Mouse (Mus musculus) E14TG2a.4 (cell line): ENCODE results near the gene Dbnl.
A peak's percentile ranks its signal among the peaks of the same experiment; 100 is the strongest.

ENCODE experiments used
- H3K27me3 ChIP-seq: 2 replicates; pipeline ENCODE4 v1.6.1; 2014; ENCODE audit warnings: low read length, control low read depth; ENCODE audit not compliant: insufficient read depth
- H3K36me3 ChIP-seq: 2 replicates; pipeline ENCODE4 v1.6.1; 2014; ENCODE audit warnings: low read length, control low read depth; ENCODE audit not compliant: insufficient read depth
- H3K4me1 ChIP-seq: replicated peaks from 2 replicates; pipeline ENCODE4 v1.6.1; 2014; ENCODE audit warnings: low read depth, low read length, control low read depth
- H3K4me3 ChIP-seq: replicated peaks from 2 replicates; pipeline ENCODE4 v1.5.1; 2014; ENCODE audit warnings: mild to moderate bottlenecking, low read length
- H3K9me3 ChIP-seq: 2 replicates; pipeline ENCODE4 v1.6.1; 2014; ENCODE audit warnings: low read length, control low read depth
- CTCF ChIP-seq: conservative IDR thresholded peaks from 2 replicates; pipeline ENCODE4 v1.5.1; 2014; ENCODE audit warnings: low read length
- NANOG ChIP-seq: IDR thresholded peaks from 2 replicates; pipeline ENCODE4 v1.6.1; 2014; ENCODE audit warnings: borderline replicate concordance, low read length, mixed read lengths
- POU5F1 ChIP-seq: IDR thresholded peaks from 2 replicates; pipeline ENCODE4 v1.6.1; 2014; ENCODE audit warnings: low read length, borderline replicate concordance

The Dbnl gene

DNA sequence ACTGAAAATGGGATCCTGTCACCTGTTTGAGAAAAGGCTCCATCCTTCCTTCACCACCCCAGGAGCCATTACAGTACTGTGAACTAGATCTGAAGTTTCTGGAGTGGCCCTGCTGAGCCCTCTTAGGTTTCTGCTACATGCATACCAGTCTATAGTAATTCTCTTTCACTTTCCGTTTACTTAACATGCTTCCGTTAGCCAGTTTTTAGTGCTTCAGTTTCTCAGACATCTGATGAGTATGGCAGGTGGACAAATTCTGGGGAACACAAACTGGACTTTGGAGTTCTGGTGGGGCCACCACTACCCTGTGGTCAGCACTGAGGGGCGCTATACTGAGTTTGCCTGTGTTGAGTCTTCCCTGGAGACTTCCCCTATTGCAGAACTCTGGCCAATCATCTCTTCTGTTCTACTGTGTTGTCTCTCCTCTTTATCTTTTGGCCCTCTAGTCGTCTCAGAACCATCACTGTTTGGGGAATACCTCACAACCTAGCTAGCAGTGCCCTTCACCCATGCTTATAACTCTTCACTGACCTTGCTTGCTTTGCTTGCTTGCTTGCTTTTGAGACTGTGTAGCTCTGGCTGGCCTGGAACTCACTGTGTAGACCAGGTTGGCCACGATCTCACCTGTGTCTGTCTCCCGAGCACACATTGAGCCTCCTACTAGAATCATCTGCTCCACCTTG is 924 bp downstream of the Dbnl start:
- Histone ChIP-seq H3K36me3 (peaks cover 49% of the 10 kb centered on the region), H3K27me3 (no peaks in the 10 kb centered on the region), H3K9me3 (no peaks in the 10 kb centered on the region), H3K4me3 (peak overlapping the region; percentile 94), H3K4me1 (peaks cover 56% of the 10 kb centered on the region)
- TF ChIP-seq POU5F1 (no peak), CTCF (peak; percentile 17; the same call in 1 of the 2 replicates)

DNA sequence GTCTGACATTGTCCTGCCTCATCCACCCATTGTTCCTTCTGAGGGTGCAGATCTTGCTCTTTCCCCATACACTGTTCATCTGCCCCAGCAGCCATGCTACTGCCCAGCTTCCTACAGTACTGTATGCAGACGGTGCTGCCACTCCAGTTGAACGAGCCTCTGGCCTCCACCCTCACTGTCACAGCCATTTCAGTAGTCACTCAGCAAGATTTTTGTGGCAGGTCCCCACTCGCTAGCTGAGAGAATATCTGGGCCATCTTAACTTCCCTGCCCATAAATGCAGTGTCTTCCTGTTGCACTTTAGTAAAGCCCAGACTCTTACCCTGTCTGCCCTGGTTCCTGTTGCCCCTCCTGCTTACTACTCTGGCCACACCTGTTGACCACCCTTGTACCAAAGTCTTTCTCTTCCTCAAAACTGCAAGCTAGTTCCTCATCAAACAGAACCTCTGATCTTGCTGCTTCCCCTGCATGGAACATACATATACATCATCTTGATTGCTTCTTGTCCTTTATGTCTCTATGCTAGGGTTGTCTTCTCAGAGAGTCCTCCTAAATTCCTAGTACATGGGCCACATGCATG is 1.6 kb downstream of the Dbnl start:
- Histone ChIP-seq H3K4me3 (peak overlapping the region; percentile 94), H3K27me3 (no peaks in the 10 kb centered on the region), H3K36me3 (peaks cover 55% of the 10 kb centered on the region), H3K4me1 (peaks cover 58% of the 10 kb centered on the region), H3K9me3 (no peaks in the 10 kb centered on the region)
- no peak for TF ChIP-seq CTCF
- TF ChIP-seq POU5F1: no peak
- no peak for TF ChIP-seq NANOG

DNA sequence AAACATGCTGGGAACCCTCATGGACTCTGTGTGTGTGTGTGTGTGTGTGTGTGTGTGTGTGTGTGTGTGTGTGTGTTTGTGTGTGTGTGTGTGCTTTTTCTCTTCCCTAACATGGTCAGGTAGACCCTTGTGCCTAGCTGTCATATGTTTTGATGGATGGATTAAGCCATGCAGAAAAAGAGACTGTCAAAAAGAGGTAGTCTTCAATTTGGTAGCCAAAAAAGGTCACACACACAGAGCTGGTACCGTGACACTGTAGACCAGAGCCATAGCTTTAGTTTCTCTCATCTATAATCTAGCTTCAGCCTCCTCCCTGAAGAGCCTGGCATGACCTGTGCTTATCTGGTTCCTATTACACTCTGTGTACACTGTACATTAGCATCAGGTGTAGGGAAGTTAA is 2.1 kb downstream of the Dbnl start:
- TF ChIP-seq CTCF (no peak), NANOG (no peak), POU5F1 (no peak)
- Histone ChIP-seq H3K27me3 (no peaks in the 10 kb centered on the region), H3K36me3 (peaks cover 61% of the 10 kb centered on the region), H3K4me1 (peaks cover 63% of the 10 kb centered on the region), H3K9me3 (no peaks in the 10 kb centered on the region), H3K4me3 (no peak overlapping the region)

DNA sequence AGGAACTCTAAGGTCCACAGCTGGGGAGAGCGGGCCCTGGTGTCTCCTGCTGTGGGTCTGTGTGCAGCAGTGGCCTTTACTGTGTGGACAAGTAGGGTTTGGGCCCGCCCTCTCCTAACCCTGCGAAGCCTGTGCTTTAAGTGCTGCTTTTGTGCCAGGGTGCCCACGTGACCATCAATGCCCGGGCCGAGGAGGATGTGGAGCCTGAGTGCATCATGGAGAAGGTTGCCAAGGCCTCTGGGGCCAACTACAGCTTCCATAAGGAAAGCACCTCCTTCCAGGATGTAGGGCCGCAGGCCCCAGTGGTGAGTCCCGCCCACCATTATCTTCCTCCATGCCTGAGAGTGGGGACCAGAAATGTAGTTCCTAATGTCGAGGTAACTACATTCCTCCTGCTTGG is 7.0 kb downstream of the Dbnl start:
- TF ChIP-seq CTCF: no peak
- TF ChIP-seq POU5F1: no peak
- TF ChIP-seq NANOG: no peak
- H3K36me3 ChIP-seq: peaks cover 100% of the 10 kb centered on the region
- no peaks in the 10 kb centered on the region for H3K27me3 ChIP-seq
- no peaks in the 10 kb centered on the region for H3K9me3 ChIP-seq
- H3K4me1 ChIP-seq: peaks cover 79% of the 10 kb centered on the region
- no peak overlapping the region for H3K4me3 ChIP-seq

DNA sequence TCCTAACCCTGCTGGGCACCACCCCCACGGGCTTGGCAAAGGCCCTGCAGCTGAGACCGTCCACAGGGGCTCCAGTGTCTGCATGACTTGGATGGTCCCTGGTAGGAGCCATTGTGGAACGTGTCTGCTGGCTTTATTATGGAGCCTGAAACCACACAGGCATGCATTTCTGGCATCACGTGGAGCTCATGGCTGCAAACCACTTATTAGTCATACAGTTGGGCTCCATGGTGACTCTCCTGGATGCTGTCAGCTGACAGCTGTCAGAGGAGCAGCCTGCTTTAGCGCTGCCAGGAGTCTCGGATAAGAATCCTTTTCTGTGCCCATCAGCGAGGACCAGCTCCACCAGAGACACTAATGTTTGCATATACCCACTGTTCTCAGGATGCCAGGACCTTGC is 7.4 kb downstream of the Dbnl start:
- peaks cover 78% of the 10 kb centered on the region for H3K4me1 ChIP-seq
- TF ChIP-seq POU5F1 (no peak), NANOG (no peak), CTCF (no peak)
- peaks cover 100% of the 10 kb centered on the region for H3K36me3 ChIP-seq

DNA sequence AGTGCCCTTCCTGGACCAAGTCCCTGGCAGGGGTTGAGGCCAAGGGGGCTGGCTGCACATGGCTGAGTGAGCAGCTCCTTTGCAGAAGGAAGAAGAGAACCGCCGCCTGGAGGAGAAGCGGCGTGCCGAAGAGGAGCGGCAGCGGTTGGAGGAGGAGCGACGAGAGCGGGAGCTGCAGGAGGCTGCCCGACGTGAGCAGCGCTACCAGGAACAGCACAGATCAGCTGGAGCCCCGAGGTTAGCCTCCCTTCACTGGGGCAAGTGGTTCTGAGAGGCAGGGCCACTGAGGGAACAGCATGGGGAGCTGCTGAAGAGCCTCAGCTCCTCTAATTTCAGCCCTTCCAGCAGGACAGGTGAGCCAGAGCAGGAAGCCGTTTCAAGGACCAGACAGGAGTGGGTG is 8.7 kb downstream of the Dbnl start:
- peaks cover 99% of the 10 kb centered on the region for H3K36me3 ChIP-seq
- H3K9me3 ChIP-seq: no peaks in the 10 kb centered on the region
- H3K4me1 ChIP-seq: peaks cover 86% of the 10 kb centered on the region
- TF ChIP-seq CTCF (no peak), NANOG (no peak), POU5F1 (no peak)
- H3K4me3 ChIP-seq: peak overlapping the region; percentile 58
- no peaks in the 10 kb centered on the region for H3K27me3 ChIP-seq

More for the DNA sequence above, 7.4 kb downstream of the Dbnl start:
- Histone ChIP-seq H3K9me3 (no peaks in the 10 kb centered on the region), H3K27me3 (no peaks in the 10 kb centered on the region), H3K4me3 (no peak overlapping the region; the same call in 1 of the 2 replicates)

DNA sequence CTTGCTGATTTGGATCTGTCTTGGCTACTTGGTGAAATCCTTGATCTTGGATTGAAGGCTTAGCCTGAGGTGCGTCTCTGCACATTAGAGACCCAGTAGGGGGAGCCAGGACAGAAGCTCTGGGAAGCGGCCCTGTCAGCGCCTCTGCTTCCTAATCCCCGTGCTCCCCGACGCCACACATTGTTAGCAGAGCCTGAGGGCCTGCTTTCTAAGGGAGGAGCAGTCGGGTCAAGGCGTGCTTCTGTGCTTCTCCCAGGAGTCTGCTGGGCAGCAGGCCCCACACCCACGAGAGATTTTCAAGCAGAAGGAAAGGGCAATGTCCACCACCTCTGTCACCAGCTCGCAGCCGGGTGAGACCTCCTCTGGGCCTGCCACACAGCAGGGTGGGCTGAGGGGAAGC is 9.1 kb downstream of the Dbnl start:
- Histone ChIP-seq H3K27me3 (no peaks in the 10 kb centered on the region), H3K4me3 (peak overlapping the region; percentile 58), H3K9me3 (no peaks in the 10 kb centered on the region), H3K36me3 (peaks cover 95% of the 10 kb centered on the region), H3K4me1 (peaks cover 87% of the 10 kb centered on the region)
- TF ChIP-seq POU5F1 (no peak), NANOG (no peak), CTCF (no peak)

DNA sequence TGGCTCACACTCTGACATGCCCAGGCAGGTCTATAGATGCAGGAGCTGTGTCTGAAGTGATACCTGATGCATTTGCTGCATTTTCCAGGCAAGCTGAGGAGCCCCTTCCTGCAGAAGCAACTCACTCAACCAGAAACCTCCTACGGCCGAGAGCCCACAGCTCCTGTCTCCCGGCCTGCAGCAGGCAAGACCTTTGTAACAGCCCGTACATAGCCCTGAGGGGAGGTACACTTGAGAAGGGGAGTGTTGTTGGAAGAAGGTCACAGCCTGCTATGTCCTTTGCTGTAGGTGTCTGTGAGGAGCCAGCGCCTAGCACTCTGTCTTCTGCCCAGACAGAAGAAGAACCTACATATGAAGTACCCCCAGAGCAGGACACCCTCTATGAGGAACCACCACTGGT is 9.6 kb downstream of the Dbnl start:
- no peaks in the 10 kb centered on the region for H3K27me3 ChIP-seq
- no peaks in the 10 kb centered on the region for H3K9me3 ChIP-seq
- H3K4me1 ChIP-seq: peaks cover 88% of the 10 kb centered on the region
- peaks cover 90% of the 10 kb centered on the region for H3K36me3 ChIP-seq
- TF ChIP-seq NANOG (no peak), CTCF (no peak), POU5F1 (no peak)
- H3K4me3 ChIP-seq: peak overlapping the region; percentile 58

DNA sequence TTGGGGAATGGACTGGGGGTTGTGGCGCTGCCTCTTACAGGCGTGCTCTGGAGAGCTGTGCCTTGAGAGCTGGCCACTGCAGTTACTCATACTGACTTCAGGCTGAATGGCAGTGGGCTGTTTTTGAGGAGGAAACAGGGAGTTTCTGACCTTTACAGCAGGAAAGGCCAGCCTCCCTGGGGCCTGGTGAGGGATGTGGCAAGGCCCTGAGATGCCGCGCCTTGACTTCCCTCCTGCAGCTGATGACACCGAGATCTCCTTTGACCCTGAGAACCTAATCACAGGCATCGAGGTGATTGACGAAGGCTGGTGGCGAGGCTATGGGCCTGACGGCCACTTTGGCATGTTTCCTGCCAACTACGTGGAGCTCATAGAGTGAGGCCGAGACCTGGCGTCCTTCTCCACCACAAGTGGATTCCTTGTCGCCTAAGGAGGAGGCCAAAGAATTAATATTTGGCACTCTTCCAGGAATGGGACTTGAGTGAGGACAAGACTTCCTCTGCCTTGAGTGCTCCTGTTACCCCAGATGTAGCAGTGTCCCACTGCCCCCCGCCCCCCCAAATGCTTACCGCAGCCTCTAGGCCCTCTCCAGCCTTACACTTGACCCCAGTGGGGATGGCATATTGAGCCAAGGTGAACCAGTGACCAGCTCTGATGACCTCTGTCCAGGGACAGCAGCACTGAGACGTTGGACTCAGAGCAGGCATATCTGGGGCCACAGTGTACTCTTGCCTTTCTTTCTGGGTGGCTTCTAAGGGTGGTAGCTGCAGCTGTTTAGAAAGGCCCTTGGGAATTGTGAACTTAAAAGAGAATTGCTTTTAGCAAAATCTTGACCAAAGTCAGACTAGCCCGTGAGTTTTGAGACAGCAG is 11.6 kb downstream of the Dbnl start:
- Histone ChIP-seq H3K27me3 (no peaks in the 10 kb centered on the region), H3K9me3 (no peaks in the 10 kb centered on the region), H3K4me3 (no peak overlapping the region), H3K4me1 (peaks cover 92% of the 10 kb centered on the region), H3K36me3 (peaks cover 70% of the 10 kb centered on the region)
- TF ChIP-seq CTCF (no peak), NANOG (no peak), POU5F1 (no peak)
